Mouse (Mus musculus) small intestine, adult 2 months (tissue): ENCODE data around the gene Ppp1r26.

Experiments
- CTCF ChIP-seq: fragments of 200-500 bp; IDR thresholded peaks from 2 replicates; pipeline ENCODE4 v1.5.1; 2012; ENCODE audit warnings: low read depth, mild to moderate bottlenecking, control low read depth, inconsistent platforms, low read length, moderate library complexity, mixed read lengths; ENCODE audit not compliant: insufficient replicate concordance, insufficient read length; ENCODE audit errors: extremely low read depth
- POLR2A ChIP-seq: fragments of 200-500 bp; IDR thresholded peaks from 2 replicates; pipeline ENCODE4 v1.6.1; 2012; ENCODE audit warnings: low read depth, mild to moderate bottlenecking, control low read depth, inconsistent platforms, low read length, moderate library complexity

DNA sequence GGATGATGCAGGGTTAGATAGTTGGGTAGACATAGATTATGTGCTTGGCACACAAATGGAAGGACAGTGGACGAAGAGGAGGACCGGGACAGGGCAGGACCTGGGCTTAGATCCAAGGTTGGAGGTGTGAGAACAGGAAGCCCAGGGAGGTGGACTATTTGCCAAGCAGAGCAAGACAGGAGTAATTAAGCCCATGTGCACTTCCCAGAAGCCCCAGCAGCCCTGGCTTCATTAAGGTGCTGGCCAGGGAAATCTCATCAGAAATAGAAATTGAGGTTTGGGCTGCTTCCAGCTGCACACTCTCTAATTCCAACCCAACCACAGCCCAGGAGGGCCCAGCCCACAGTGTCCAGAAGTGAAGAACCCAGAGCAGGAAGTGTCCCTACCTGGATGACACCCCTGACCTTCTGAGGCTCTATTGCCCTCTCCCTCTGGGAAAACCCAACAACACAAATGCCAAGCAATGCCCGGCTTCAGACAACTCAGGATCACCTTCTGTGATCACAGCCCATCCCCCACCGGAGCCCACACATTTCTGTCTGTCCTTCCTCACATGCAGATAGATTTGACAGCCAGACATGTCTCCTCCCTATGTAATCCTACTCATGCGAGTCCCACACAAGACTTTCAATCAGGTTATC lies 32.4 kb upstream of the Ppp1r26 start:
- TF ChIP-seq CTCF (no peak), POLR2A (no peak)
